Mouse (Mus musculus): Measurements from ENCODE around the gene Myh7.
A peak's percentile ranks its signal among the peaks of the same experiment; 100 is the strongest.
"Not testable (repeated sequence)": the region's sequence is repeated elsewhere in the genome, so short reads cannot be mapped to it uniquely, and the experiment has no call there.

The Myh7 gene

DNA sequence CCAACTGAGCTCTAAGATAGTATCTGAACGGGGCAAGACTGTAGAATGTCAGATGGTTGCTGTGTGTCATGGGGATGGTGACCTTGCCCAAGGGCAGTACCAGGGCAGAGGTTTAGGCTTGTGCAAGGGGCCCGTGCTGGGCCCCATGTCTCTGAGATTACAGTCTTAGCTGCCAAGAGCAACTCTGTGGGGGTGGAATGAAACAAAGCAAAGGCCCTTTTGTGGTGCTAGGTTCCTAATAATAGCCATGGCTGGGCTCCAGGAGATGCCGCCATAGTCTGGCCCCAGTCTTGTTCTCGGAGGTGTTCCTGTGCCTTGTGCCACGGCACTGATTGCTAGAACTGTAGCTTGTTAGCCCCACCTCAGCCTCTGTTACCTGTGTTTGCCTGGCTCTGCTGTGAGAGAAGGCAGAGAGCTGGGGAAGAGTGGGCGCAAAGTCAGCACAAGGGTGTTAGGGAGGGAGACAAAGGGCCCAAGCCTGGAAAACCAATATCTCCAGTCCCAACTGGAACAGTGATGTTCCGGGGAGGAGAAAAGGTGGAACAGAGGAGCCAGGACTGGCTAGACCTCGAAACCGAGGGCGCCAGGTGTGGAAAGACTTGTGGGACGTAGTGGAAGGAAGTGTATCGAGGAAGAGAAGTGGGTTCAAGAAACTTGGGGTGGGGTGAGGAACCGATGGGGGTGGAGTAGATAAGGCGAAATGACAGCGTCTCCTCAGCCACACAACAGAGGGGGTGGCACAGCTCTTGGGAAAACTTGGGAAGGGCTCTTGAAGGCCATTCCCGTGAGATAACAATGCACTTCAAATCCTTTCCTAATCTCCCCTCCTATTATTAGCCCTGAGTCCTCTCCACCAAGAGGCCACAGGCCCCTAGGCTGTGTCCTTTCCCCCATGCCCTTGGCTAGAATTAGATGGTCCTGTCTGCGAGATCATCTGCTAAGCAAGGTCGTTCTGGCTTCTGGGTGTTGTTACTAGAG, 9.7 kb upstream of the Myh7 start:
- no peak for DNase-seq (ENCODE audit: low read depth, low spot score)

DNA sequence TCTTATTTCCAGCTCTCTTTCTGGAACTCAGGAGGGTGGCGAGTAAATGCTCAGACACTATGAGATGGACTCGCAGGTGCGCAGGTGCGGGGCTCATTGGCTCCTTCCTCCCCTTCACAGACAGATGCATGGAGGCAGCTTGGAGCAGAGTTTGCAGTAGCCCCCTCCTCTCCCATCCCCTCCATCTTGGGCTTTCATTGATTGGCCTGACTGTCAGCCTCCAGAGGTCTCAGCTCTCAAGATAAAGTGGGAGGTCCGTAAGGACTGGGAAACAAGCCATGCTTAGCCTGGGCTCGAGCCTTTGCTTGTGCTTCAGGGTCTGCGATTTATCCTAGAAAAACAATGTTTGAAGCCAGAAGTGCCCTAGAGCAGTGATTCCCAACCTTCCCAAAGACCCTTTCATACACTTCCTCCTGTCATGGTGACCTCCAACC, 8.3 kb upstream of the Myh7 start:
- DNase-seq (ENCODE audit: low read depth, low spot score) = no peak

DNA sequence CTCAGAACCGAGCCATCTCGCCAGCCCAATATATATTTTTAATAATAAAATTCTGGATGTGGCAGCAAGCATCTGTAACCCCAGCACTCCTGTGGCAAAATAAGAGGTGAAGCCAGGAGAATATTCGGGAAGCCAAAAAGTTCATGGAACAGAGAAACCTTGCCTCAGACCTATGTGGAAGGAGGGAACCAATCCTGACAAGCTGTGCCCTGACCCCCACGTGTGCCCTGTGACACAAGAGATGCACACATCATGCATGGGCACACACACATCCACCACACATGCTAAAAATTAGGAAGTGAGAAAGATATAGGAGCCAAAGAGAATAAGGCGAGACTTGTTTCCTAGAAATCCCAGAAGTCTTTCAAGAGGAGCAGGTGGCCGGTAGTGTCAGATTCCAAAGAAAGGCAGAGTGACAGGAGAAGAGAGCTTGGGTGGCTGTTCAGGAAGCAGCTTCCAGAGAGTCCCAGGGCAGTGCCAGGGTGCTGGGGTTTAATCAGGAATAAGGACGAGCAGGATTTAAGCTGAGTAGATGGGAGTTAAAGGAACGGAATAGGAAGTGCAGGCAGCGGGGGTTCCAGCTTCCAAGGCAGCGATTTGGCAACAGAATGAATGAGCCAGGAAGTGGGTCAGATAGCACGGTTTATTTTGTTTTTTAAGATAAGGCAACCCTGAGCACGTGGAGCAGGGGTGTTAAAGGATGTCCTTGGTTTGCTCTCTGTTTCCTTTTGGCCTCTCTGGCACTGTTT, 7.7 kb upstream of the Myh7 start:
- no peak for DNase-seq (ENCODE audit: low read depth, low spot score)

DNA sequence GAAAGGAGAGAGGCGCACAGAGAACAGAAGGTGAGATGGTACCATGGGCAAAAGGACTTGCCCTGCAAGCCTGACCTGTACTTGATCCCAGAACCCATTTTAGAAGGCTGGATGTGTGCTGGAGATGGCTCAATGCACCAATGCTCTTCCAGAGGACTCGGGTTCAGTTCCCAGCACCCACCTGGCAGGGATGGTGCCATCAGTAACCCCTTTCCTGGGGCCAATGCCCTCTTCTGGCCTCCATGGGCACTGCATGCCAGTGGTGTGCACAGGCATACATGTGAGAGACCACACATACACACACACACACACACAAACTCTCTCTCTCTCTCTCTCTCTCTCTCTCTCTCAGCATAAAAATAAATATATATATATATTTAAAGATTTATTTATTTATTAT, 7.0 kb upstream of the Myh7 start:
- peak; percentile 37 for DNase-seq (ENCODE audit: low read depth, low spot score)

DNA sequence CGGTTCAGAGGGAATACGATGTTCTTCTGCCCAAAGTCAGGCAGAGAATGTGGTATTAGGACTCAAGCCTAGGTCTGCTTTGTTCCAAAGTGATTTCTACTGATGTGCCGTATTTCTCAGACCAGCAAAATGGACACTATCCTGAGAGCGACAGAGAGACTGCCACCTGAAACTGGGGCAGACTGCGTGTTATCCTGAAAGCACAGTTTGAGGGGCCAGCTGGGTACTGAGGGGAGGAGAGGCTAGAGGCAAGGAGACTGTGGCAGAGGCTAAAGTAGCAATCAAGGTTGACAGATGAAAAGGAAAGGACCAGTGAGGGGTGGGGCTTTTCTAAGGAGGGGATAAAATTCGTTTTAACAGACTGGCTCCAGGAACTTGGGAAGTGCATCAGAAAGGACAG, 6.4 kb upstream of the Myh7 start:
- no peak for DNase-seq (ENCODE audit: low read depth, low spot score)

DNA sequence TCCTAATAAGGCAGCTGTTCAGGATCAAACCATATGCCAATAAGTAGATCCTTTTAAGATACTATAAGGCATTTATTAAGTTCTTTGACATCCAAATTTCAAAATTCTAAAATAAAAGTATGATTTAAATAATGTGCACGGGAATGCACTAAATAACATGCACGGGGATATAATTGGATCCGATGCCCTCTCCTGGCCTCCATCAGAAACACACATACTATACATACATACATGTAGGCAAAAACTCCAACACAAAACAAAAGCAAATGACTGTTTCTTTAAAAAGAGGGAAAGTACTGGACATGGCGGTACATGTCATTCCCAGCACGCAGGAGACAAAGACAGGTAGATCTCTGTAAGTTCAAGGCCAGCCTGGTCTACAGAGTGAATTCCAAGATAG, 5.4 kb upstream of the Myh7 start:
- DNase-seq (ENCODE audit: low read depth, low spot score) = not testable (repeated sequence)

DNA sequence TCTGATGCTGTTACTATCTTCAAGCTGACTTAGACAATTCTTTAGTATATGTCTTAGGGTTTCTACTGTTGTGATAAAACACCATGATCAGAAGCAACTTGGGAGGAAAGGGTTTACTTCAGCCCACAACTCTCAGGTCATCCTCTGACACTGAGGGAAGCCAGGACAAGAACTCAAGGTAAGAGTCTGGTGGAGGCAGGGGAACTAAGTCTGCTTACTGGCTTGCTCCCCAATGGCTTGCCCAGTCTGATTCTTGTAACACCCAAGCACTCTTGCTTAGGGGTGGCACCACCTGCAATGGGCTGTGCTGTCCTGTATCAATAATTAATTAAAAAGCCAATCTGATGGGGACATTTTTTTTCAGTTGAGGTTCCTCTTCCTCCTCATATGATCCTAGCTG, 4.3 kb upstream of the Myh7 start:
- no peak for DNase-seq (ENCODE audit: low read depth, low spot score)

DNA sequence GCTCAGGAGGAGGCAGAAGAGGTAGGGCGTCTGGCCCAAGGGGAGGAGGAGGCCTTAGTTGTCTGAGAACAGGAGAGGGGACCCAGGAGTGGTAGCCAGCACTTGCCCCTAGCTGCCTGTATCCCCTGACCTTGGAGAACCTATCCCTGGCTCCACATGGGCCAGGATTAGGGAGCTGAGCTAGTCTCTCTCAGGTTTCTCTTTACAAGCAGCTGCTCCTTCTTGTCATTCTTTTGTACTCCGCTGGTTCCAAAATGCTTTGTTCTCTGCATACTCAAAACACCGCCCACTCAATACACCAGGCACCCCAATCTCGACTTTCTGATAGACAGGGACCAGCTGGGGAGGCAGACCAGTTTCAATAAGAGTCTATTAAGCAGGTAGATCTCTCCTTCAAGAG, 2.9 kb upstream of the Myh7 start:
- DNase-seq (ENCODE audit: low read depth, low spot score) = peak; percentile 38

DNA sequence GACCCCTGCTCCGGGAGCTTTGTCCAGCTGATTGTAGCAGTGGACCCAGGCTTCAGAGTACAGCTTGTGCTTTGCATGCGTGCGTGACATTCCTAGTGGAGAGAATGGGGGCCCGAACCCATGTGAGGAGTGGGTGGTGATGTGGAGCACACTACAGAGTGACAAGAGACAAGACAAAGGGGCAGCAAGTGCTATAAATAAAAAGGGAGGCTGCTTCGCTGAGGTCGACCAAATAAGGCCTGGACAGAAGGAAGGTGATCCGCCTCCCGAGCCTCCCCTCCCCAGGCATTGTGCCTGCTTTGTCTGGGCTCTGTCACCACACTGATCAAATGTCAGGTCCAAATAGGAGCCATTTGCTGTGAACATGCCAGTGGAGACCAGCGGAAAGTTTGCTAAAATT, 2.4 kb upstream of the Myh7 start:
- no peak for DNase-seq (ENCODE audit: low read depth, low spot score)

DNA sequence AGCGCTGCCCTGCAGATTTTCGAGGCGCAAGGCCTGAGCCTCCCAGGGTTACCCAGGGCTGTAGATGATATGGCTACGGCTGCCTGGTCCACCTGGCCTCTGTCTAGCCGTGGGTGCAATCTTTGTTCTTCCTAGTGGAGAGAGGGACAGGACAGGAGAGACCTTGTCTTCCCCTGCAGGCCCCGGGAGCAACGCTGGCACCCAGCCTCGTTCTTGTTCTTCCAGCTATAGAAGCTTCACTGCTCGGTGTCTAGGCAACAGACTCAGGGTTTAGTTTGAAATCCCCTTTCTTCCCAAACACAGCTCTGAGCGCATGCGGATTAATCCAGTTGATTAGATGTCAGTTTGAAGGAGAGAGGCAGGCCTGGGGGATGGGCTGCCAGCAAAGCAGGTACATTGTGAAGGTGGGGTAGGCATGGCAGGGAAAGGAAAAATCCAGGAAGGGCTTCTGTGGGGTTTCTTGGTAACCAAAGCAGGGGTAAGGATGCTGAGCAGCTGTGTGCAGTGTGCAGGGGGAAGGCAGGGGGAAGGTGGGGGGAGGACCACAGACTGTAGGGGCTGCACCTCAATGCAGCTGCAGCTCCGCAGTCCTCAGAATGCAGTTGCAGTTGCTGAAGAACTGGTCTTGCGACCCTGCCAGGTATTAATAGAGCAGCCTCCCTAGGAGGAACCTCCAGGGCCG, 1.2 kb upstream of the Myh7 start:
- no peak for DNase-seq (ENCODE audit: low read depth, low spot score)

DNA sequence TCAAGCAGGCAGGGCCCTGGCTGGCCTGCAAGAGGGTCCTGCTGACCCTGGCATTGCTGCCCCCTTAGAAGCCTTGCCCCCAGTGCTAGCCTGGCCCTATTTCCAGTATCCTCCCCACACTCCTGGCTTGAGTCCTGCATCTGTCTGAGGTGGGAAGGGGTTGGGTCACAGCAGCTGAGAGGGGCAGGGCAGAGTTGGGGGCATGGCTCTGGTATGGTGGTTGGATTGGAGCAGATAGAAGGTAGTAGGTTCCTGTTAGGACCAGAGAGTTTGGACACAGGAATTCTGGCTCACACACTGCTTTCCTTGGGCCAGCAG, 402 bp upstream of the Myh7 start:
- no peak for DNase-seq (ENCODE audit: low read depth, low spot score)

DNA sequence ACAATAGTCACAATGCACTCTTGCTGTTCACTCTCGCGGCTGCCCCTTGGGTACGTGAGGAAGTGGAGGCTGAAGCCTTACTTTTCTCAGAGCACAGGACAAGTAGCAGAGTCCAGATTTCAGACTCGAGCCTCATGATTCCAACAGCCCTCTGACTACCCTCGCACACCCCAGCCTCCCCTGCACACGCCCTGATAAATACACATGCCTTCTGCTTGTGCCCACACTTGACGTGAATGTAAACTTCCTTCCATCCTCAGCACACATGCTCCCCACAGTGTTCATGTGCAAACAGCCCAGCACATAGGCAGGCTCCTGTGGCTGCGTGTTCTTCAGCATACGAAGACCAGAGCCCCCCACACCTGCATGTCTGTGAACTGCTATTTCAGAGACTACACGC, 790 bp downstream of the Myh7 start:
- DNase-seq (ENCODE audit: low read depth, low spot score) = no peak

DNA sequence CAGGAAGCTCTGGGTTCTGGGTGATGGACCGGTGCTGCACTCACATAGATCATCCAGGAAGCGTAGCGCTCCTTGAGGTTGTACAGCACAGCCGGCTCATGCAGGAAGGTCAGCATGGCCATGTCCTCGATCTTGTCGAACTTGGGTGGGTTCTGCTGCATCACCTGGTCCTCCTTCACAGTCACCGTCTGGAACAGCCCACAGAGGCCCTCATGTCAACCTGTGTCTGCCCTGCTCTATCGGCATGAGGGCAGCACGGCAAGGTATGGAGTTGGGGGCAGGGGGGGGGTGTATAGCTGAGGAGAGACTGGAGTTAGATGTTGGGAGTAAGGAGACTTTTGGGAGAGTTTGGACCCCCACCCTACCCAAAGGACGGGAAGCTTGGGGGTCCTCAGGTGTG, 2.2 kb downstream of the Myh7 start:
- DNase-seq (ENCODE audit: low read depth, low spot score) = no peak

DNA sequence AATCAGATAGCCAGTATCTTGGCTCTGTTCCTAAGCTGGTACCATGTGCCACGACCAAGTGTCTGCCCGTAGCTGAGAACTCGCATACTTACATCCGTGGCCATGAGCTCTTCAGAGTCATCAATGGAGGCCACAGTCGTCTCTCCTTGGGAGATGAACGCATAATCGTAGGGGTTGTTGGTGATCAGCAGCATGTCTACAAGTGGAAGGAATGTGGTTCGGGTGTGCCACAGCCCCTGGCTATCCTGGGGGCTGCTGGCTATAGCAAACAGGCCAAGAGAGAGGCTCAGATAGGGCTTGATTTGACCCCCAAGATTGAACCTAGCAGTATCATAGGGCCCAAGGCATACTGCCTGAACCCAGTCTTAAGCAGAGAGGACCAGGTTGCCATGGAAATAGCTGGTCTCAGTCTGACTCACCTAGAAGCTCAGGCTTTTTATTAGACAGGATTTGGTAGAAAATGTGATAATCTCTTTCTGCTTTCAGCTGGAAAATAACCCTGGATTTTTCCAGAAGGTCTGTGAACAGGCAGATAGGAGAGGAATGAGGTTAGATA, 4.5 kb downstream of the Myh7 start:
- no peak for DNase-seq (ENCODE audit: low read depth, low spot score)

DNA sequence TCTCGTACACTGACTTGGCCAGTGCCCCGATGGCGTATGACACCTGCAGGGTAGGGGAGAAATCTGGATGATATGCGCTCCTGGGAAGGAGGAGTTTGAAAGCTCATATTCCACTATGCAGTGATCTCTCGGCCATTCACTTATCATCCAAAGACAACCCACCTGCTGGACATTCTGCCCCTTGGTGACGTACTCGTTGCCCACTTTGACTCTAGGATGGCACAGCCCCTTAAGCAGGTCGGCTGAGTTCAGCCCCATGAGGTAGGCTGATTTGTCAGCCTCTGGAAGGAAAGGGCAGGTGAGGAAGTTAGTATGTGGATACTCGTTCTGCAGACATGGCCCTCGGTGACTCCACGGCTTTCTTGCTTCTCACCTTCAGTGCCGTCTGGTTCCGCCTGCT, 5.5 kb downstream of the Myh7 start:
- no peak for DNase-seq (ENCODE audit: low read depth, low spot score)

DNA sequence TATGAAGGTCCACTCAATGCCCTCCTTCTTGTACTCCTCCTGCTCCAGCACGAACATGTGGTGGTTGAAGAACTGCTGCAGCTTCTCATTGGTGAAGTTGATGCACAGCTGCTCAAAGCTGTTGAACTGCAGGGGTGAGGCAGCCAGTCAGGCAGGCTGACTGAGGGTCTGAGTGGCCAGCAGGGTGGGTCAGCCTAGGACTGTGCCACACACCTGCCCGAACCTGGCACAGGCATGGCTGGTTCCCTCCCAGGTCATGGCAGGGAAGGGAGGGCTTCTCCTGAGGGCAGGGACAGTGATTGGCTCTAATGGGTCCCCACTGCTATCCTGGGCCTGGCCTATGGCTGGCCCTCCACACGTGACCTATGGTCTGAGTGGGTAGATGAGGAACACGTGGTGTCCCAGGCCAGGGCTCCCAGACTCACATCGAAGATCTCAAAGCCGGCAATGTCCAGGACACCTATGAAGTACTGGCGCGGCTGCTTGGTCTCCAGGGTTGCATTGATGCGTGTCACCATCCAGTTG, 6.0 kb downstream of the Myh7 start:
- not testable (repeated sequence) for DNase-seq (ENCODE audit: low read depth, low spot score)

DNA sequence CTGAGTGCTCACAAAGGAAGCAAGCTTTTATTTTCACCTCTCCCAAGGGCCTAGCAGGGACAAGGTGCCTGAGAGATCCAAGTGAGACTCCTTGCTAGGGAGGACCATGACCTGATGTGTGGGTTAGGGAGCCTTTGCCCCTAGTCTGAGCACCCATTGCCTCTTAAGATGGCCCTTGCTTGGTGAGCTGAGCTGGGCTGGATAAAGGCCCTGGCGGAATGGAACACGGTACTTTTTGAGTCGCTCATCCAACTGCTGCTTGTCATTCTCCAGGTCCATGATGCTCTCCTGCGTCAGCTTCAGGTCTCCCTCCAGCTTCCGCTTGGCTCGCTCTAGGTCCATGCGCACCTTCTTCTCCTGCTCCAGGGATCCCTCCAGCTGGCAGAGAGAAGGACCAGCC, 12.5 kb downstream of the Myh7 start:
- no peak for DNase-seq (ENCODE audit: low read depth, low spot score)

DNA sequence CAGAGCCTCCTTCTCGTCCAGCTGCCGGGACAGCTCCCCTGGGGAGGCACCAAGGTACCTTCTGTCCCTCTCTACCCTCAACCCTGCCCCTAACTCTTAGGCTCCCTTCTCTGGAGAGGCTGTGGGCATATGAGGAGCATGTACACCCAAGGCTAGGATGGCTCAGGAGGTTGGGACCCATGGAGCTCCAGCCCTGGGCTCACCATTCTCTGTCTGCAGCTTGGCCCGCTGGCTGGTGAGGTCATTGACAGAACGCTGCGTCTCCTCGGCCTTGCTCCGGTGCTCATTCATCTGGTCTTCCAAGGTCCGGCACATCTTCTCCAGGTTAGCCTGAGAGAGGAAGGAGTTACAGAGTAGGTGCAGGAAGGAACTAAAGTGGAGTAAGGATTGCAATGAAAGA, 15.8 kb downstream of the Myh7 start:
- no peak for DNase-seq (ENCODE audit: low read depth, low spot score)

DNA sequence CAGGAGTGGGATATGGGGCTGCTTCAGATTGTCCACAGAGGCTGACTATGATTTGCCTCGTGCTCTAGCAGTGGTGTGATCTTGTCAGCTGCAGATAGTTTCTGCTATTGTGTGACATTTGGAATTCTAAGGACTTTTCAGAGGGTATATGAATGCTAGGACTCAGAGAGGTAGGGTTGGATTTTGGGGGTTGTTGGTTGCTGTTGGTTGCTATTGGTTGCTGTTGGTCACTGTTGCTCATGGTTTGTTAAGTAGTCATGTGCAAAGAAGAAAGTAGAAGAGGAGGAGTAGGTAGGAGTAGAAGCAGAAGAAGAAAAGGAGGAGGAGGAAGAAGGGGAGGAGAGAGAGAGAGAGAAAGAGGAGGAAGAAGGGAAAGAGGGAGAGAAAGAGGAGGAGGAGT, 17.8 kb downstream of the Myh7 start, which contains the start of gene Gm17428:
Gene Gm17428, plus strand, starts transcription at position 301 of the 400 bp plus-strand sequence.
- DNase-seq (ENCODE audit: low read depth, low spot score) = no peak

DNA sequence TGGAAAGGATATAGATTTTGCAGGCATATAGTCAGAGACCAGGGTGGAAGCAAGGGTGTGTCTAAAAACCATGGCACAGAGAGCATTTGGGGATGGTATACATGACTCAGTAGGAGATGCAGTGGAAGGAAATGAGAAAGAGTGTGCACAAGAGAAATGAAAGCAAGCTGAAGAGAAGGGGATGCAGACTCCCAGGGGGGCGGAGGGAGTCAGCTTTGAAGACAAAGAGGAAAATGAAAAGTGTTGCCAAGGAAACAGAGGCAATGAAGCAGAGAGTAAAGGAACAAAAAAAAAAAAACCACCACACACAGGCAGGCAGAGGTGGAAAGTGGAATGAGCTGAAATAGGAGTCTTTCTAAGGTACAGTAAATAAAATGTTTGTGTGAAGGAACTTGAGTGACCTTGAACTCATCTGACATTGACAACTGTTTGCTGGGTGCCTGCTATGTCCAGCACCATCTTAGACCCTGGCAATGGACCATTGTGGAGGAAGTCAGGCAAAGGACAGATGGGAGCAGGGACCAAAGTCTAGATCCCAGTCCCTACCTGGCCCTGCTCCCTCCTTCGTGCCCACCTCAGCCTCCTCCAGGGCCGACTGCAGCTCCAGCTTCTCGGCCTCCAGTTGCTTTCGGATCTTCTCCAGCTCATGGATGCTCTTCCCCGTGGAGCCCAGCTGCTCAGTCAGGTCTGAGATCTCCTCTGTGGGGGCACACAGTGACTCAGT, 20.2 kb downstream of the Myh7 start:
- peak; percentile 70 for DNase-seq (ENCODE audit: low read depth, low spot score)

DNA sequence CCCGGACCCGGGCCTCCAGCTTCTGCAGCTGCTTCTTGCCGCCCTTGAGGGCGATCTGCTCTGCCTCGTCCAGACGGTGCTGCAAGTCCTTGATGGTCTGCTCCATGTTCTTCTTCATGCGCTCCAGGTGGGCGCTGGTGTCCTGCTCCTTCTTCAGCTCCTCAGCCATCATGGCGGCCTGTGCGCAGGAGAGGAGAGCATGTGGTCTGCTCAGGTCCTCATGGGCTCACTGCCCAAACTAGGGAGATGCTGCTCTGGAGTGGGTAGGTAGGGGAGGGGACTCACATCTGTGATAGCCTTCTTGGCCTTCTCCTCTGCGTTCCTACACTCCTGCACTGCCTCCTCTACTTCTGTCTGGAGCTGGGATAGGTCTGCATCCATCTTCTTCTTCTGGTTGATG, 21.6 kb downstream of the Myh7 start:
- DNase-seq (ENCODE audit: low read depth, low spot score) = not testable (repeated sequence)

All from R1 (cell line).